Mouse (Mus musculus) neural tube, embryonic 15.5 days (tissue): ENCODE results near the gene Commd7. TPM values are rescaled to one million over a fixed set of nuclear protein-coding genes. Genes with fewer than 3 reads are reported as not detected.

ENCODE experiments used
- ATAC-seq: fragments of 200-750 bp; cut with Nextera tagmentation; 2 replicates; pipeline ENCODE4 v1.8.0; 2017; ENCODE audit warnings: mild to moderate bottlenecking, moderate TSS enrichment, moderate library complexity; ENCODE audit not compliant: low FRiP score
- H3K27ac ChIP-seq: fragments of 300-500 bp; sonication (generic); replicated peaks from 2 replicates; pipeline ENCODE4 v1.5.1; 2015; ENCODE audit warnings: mild to moderate bottlenecking, inconsistent platforms
- H3K27me3 ChIP-seq: fragments of 300-500 bp; sonication (generic); replicated peaks from 2 replicates; pipeline ENCODE4 v1.6.1; 2015; ENCODE audit warnings: inconsistent platforms
- H3K36me3 ChIP-seq: fragments of 300-500 bp; sonication (generic); 2 replicates; pipeline ENCODE4 v1.6.1; 2015; ENCODE audit warnings: inconsistent platforms
- H3K4me1 ChIP-seq: fragments of 300-500 bp; sonication (generic); 2 replicates; pipeline ENCODE4 v1.6.1; 2015; ENCODE audit warnings: inconsistent platforms
- H3K4me2 ChIP-seq: fragments of 300-500 bp; sonication (generic); 2 replicates; pipeline ENCODE4 v1.6.1; 2015; ENCODE audit warnings: inconsistent platforms, mild to moderate bottlenecking, moderate library complexity
- H3K4me3 ChIP-seq: fragments of 300-500 bp; sonication (generic); replicated peaks from 2 replicates; pipeline ENCODE4 v1.5.1; 2015; ENCODE audit warnings: mild to moderate bottlenecking, inconsistent platforms
- H3K9ac ChIP-seq: fragments of 300-500 bp; sonication (generic); replicated peaks from 2 replicates; pipeline ENCODE4 v1.6.1; 2015; ENCODE audit warnings: mild to moderate bottlenecking, inconsistent platforms
- H3K9me3 ChIP-seq: fragments of 300-500 bp; sonication (generic); replicated peaks from 2 replicates; pipeline ENCODE4 v1.6.1; 2016; ENCODE audit warnings: inconsistent platforms
- WGBS: fragments of 180-500 bp; shearing (Covaris S2); methylation state at CpG from one replicate; pipeline ENCODE4 v1.1.7; 2015; ENCODE audit warnings: mixed read lengths; 5-methylcytosine and 5-hydroxymethylcytosine counted together
- polyA plus RNA-seq: library from polyadenylated mRNA; unstranded; fragments of >200 nt; fragmentation: Nextera tagmentation; extraction: Ambion mirVana; gene quantifications from 2 replicates; pipeline ENCODE4 v1.2.1, GENCODE M21; 2015

Commd7 gene
- polyA plus RNA-seq, 1 experiment from 2014 or later, result 91.2 TPM

- no peaks in the 10 kb centered on the region for H3K36me3 ChIP-seq
- H3K4me2 ChIP-seq, result peak overlapping the region; percentile 95
- peaks cover 16% of the 10 kb centered on the region for H3K4me1 ChIP-seq
- H3K9me3 ChIP-seq, result no peaks in the 10 kb centered on the region
- H3K27ac ChIP-seq, result no peak overlapping the region
- ATAC-seq, result peak; percentile 26
- 2% methylated on average over 28 of the region's 28 CpGs for WGBS
- H3K9ac ChIP-seq, result peak overlapping the region; percentile 68
- H3K27me3 ChIP-seq, result peaks cover 9% of the 10 kb centered on the region; the same call in 1 of the 2 replicates
- H3K4me3 ChIP-seq, result peak overlapping the region; percentile 79
These were observed 17.6 kb upstream of the Commd7 start for GRCm38 (mm10) chr2:153650014-153650687.

GRCm38 (mm10) chr2:153649298-153650013, 16.9 kb upstream of the Commd7 start, which contains the start of gene Dnmt3b:
Gene Dnmt3b, plus strand, starts transcription at chr2:153649450.
- peaks cover 16% of the 10 kb centered on the region for H3K4me1 ChIP-seq
- H3K9me3 ChIP-seq, result no peaks in the 10 kb centered on the region
- peaks cover 9% of the 10 kb centered on the region; the same call in 1 of the 2 replicates for H3K27me3 ChIP-seq
- peak; percentile 87 for ATAC-seq
- no peaks in the 10 kb centered on the region for H3K36me3 ChIP-seq
- peak within 1 kb of the TSS; percentile 68 for H3K9ac ChIP-seq
- H3K27ac ChIP-seq, result peak within 1 kb of the TSS; percentile 38; the same call in 1 of the 2 replicates
- peak within 1 kb of the TSS; percentile 95 for H3K4me2 ChIP-seq
- WGBS, result under 1% methylated on average over 65 of the region's 93 CpGs
- H3K4me3 ChIP-seq, result peak within 1 kb of the TSS; percentile 79

GRCm38 (mm10) chr2:153648773-153649297, 16.3 kb upstream of the Commd7 start:
- peak overlapping the region; percentile 79 for H3K4me3 ChIP-seq
- no peaks in the 10 kb centered on the region for H3K36me3 ChIP-seq
- no peaks in the 10 kb centered on the region for H3K9me3 ChIP-seq
- WGBS, result 24% methylated on average over 13 of the region's 14 CpGs
- peak overlapping the region; percentile 68 for H3K9ac ChIP-seq
- peaks cover 16% of the 10 kb centered on the region for H3K4me1 ChIP-seq
- H3K4me2 ChIP-seq, result peak overlapping the region; percentile 95
- ATAC-seq, result peak; percentile 53
- H3K27me3 ChIP-seq, result peaks cover 9% of the 10 kb centered on the region; the same call in 1 of the 2 replicates
- H3K27ac ChIP-seq, result 0 out of 2 replicates have a peak overlapping the region, but pooled peaks have one; percentile 38

- Histone ChIP-seq H3K36me3 (no peaks in the 10 kb centered on the region), H3K27me3 (no peaks in the 10 kb centered on the region), H3K9me3 (no peaks in the 10 kb centered on the region), H3K4me1 (no peaks in the 10 kb centered on the region), H3K4me2 (no peak overlapping the region), H3K9ac (no peak overlapping the region), H3K4me3 (no peak overlapping the region), H3K27ac (no peak overlapping the region)
- WGBS, result 19% methylated on average over 6 of the region's 6 CpGs
- ATAC-seq, result no peak
These were observed 10.4 kb upstream of the Commd7 start for GRCm38 (mm10) chr2:153642999-153643398.

GRCm38 (mm10) chr2:153642496-153642895, 9.9 kb upstream of the Commd7 start:
- no peak overlapping the region for H3K4me3 ChIP-seq
- no peaks in the 10 kb centered on the region for H3K4me1 ChIP-seq
- H3K27ac ChIP-seq, result no peak overlapping the region
- ATAC-seq, result no peak
- WGBS, result 24% methylated on average over 3 of the region's 3 CpGs
- no peak overlapping the region for H3K4me2 ChIP-seq
- no peak overlapping the region for H3K9ac ChIP-seq
- H3K27me3 ChIP-seq, result no peaks in the 10 kb centered on the region
- no peaks in the 10 kb centered on the region for H3K9me3 ChIP-seq
- no peaks in the 10 kb centered on the region for H3K36me3 ChIP-seq

- ATAC-seq, result no peak
- no peak overlapping the region for H3K4me2 ChIP-seq
- H3K27ac ChIP-seq, result no peak overlapping the region
- 28% methylated on average over 15 of the region's 15 CpGs for WGBS
- H3K36me3 ChIP-seq, result no peaks in the 10 kb centered on the region
- no peaks in the 10 kb centered on the region for H3K27me3 ChIP-seq
- no peaks in the 10 kb centered on the region for H3K4me1 ChIP-seq
- H3K9me3 ChIP-seq, result no peaks in the 10 kb centered on the region
- no peak overlapping the region for H3K4me3 ChIP-seq
- no peak overlapping the region for H3K9ac ChIP-seq
These were observed 6.5 kb upstream of the Commd7 start for GRCm38 (mm10) chr2:153638977-153639680.

GRCm38 (mm10) chr2:153633259-153633658, 678 bp upstream of the Commd7 start:
- no peaks in the 10 kb centered on the region for H3K27me3 ChIP-seq
- H3K27ac ChIP-seq, result peak overlapping the region; percentile 94; the same call in 1 of the 2 replicates
- H3K36me3 ChIP-seq, result peaks cover 7% of the 10 kb centered on the region
- H3K9ac ChIP-seq, result peak overlapping the region; percentile 97
- H3K4me3 ChIP-seq, result peak overlapping the region; percentile 88; the same call in 1 of the 2 replicates
- ATAC-seq, result no peak
- H3K4me2 ChIP-seq, result peak overlapping the region; percentile 65
- H3K9me3 ChIP-seq, result no peaks in the 10 kb centered on the region
- WGBS, result 97% methylated on average over 5 of the region's 5 CpGs
- H3K4me1 ChIP-seq, result peaks cover 30% of the 10 kb centered on the region

GRCm38 (mm10) chr2:153632871-153633226, 268 bp upstream of the Commd7 start:
- peak overlapping the region; percentile 88 for H3K4me3 ChIP-seq
- no peaks in the 10 kb centered on the region for H3K27me3 ChIP-seq
- H3K36me3 ChIP-seq, result peaks cover 11% of the 10 kb centered on the region
- H3K4me2 ChIP-seq, result peak overlapping the region; percentile 65
- WGBS, result 23% methylated on average over 2 of the region's 2 CpGs
- no peaks in the 10 kb centered on the region for H3K9me3 ChIP-seq
- peak overlapping the region; percentile 97 for H3K9ac ChIP-seq
- peak; percentile 45; the same call in 1 of the 2 replicates for ATAC-seq
- H3K4me1 ChIP-seq, result peaks cover 30% of the 10 kb centered on the region
- peak overlapping the region; percentile 94 for H3K27ac ChIP-seq

GRCm38 (mm10) chr2:153630950-153631349, 1.6 kb downstream of the Commd7 start:
- WGBS, result 91% methylated on average over 3 of the region's 3 CpGs
- no peak overlapping the region for H3K9ac ChIP-seq
- no peak for ATAC-seq
- 0 out of 2 replicates have a peak overlapping the region, but pooled peaks have one; percentile 88 for H3K4me3 ChIP-seq
- H3K4me2 ChIP-seq, result peak overlapping the region; percentile 65; the same call in 1 of the 2 replicates
- no peaks in the 10 kb centered on the region for H3K9me3 ChIP-seq
- no peak overlapping the region for H3K27ac ChIP-seq
- H3K27me3 ChIP-seq, result no peaks in the 10 kb centered on the region
- peaks cover 30% of the 10 kb centered on the region for H3K4me1 ChIP-seq
- H3K36me3 ChIP-seq, result peaks cover 28% of the 10 kb centered on the region

- ATAC-seq, result no peak
- H3K4me3 ChIP-seq, result no peak overlapping the region
- H3K27me3 ChIP-seq, result no peaks in the 10 kb centered on the region
- H3K9ac ChIP-seq, result no peak overlapping the region
- H3K4me2 ChIP-seq, result no peak overlapping the region
- H3K4me1 ChIP-seq, result no peaks in the 10 kb centered on the region
- H3K27ac ChIP-seq, result no peak overlapping the region
- H3K9me3 ChIP-seq, result no peaks in the 10 kb centered on the region
- WGBS, result 57% methylated on average over 10 of the region's 10 CpGs
- H3K36me3 ChIP-seq, result peaks cover 86% of the 10 kb centered on the region
These were observed 10.1 kb downstream of the Commd7 start for GRCm38 (mm10) chr2:153622449-153622848.

GRCm38 (mm10) chr2:153618889-153619288, 13.7 kb downstream of the Commd7 start:
- H3K27me3 ChIP-seq, result no peaks in the 10 kb centered on the region

More at GRCm38 (mm10) chr2:153618889-153619288, 13.7 kb downstream of the Commd7 start:
- Histone ChIP-seq H3K4me2 (no peak overlapping the region), H3K4me3 (no peak overlapping the region), H3K4me1 (no peaks in the 10 kb centered on the region), H3K9ac (no peak overlapping the region), H3K9me3 (no peaks in the 10 kb centered on the region), H3K27ac (no peak overlapping the region), H3K36me3 (peaks cover 64% of the 10 kb centered on the region)
- 88% methylated on average over 10 of the region's 10 CpGs for WGBS
- ATAC-seq, result no peak
